Mouse (Mus musculus): ENCODE measurements around the gene Eps8l2. TPM values are rescaled to one million over a fixed set of nuclear protein-coding genes. Genes with fewer than 3 reads are reported as not detected.

Gene Eps8l2
- polyA plus RNA-seq, 1 experiment from 2014 or later = 5.0 TPM

DNA sequence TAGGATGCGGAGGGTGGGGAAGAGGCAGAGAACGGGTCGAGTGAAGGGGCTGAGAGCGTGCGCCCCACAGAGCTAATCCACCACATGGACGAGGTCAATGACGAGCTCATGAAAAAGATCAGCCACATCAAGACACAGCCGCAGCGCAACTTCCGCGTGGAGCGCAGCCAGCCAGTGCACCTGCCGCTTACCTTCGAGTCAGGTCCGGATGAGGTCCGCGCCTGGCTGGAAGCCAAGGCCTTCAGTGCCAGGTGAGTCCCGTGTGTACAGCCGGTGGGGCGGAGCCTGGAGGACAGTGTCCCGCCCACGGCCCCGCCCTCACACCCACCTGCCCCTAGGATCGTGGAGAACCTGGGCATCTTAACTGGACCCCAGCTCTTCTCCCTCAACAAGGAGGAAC is 22.8 kb downstream of the Eps8l2 start:
- H3K27me3 ChIP-seq (ENCODE audit: low read depth, poor library complexity, severe bottlenecking) = peaks cover 51% of the 10 kb centered on the region

DNA sequence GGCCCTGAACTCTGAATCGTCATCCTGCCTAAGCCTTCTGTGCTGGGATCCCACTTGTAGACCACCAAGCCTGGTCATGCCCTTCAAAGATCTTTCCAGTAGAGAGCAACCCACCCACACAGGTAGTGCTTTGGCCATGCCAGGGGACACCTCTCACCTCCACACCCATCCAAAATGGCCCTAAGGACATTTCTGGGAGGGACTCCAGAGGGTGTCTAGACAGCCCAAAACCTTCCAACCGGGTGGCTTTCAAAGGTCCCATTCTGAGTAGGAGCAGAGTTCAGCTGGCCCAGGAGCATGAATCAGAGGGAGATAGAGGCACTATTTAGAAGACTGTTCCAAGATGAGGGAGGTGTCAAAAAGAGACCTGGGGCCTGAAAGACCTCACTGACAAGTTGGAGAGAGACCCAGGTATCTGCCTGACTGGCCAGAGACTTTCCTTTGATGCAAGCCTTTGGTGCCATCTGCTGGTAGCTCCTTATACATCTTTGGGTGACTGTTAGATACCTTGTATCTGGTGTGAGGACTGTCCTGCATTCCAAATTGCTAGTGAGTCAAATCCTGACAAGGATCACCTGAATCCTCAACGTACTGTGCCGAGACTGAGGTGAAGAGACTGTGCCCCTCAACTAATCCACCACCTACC is 24.5 kb downstream of the Eps8l2 start:
- Histone ChIP-seq H3K9me3 (replicated peaks) (no peaks in the 10 kb centered on the region), H3K4me3 (no peak overlapping the region), H3K27ac (no peak overlapping the region), H3K27me3 (ENCODE audit: low read depth, poor library complexity, severe bottlenecking) (peaks cover 46% of the 10 kb centered on the region), H3K4me1 (0 out of 2 replicates have a peak, but pooled peaks cover 4% of the 10 kb centered on the region), H3K36me3 (no peaks in the 10 kb centered on the region)
- peak; percentile 67 for DNase-seq (ENCODE audit: low spot score)
- 57% methylated on average over 4 of the region's 4 CpGs for WGBS

More for the DNA sequence above, 22.8 kb downstream of the Eps8l2 start:
- no peak overlapping the region for H3K27ac ChIP-seq
- H3K4me1 ChIP-seq = peaks cover 7% of the 10 kb centered on the region; the same call in 1 of the 2 replicates
- H3K36me3 ChIP-seq = no peaks in the 10 kb centered on the region
- no peak overlapping the region for H3K4me3 ChIP-seq
- DNase-seq (ENCODE audit: low spot score) = no peak
- 14% methylated on average over 24 of the region's 24 CpGs for WGBS
- no peaks in the 10 kb centered on the region for H3K9me3 ChIP-seq (replicated peaks)

DNA sequence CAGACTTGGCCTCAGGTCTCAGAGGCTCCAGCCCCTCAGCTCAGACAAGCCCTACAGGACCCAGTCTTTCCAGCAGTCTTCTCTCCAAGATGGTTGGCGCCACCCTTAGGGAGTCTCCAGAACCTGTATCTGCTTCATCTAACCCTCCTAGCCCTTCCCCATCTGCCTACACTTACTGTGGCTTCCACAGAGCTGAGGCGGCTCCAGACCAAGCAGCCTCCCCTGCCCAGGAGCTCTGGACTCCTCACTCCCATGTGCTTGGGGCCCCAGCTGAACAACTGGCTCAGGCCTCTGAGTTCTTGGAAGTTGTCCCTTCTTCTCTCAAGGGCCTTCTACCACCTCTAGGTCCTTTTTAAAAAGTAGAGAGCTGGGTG is 25.1 kb downstream of the Eps8l2 start:
- Histone ChIP-seq H3K4me3 (no peak overlapping the region), H3K27me3 (ENCODE audit: low read depth, poor library complexity, severe bottlenecking) (peaks cover 46% of the 10 kb centered on the region), H3K9me3 (replicated peaks) (no peaks in the 10 kb centered on the region), H3K4me1 (0 out of 2 replicates have a peak, but pooled peaks cover 4% of the 10 kb centered on the region), H3K36me3 (no peaks in the 10 kb centered on the region), H3K27ac (no peak overlapping the region)
- 56% methylated on average over 2 of the region's 2 CpGs for WGBS
- DNase-seq (ENCODE audit: low spot score) = no peak

DNA sequence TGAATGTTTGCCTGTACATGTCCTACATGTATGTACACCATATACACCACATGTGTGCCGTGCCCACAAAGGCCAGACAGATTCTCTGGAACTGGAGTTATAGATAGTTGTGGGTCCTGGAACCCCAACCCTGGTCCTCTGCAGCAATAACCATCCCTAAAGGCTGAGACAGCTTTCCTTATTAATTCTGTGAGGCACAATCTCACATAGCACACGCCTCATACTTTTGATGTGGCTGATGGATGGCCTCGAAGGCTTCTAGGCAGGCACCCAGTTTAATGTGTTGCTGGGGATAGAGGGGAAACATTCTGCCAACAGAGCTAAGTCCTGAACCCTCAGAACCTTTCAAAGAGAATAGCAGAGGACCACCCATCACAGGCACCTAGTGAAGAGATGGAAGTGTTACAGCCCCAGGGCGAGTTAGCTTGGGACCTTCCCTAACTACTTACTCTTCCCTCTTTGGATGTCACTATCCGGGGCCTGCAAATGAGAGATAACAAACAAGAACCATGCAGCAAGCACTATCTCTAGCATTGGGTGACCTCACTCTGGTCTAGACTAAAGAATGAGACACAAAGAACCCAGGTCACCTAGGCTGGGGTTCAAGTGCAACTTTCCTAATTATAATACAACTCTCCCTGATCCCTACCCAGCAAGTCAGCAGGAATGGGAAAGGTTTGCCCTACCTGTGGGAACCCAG is 25.8 kb downstream of the Eps8l2 start:
- DNase-seq (ENCODE audit: low spot score) = no peak
- no peaks in the 10 kb centered on the region for H3K36me3 ChIP-seq
- 87% methylated on average over 5 of the region's 5 CpGs for WGBS
- H3K27me3 ChIP-seq (ENCODE audit: low read depth, poor library complexity, severe bottlenecking) = peaks cover 45% of the 10 kb centered on the region
- H3K27ac ChIP-seq = no peak overlapping the region
- H3K4me1 ChIP-seq = 0 out of 2 replicates have a peak, but pooled peaks cover 4% of the 10 kb centered on the region
- no peaks in the 10 kb centered on the region for H3K9me3 ChIP-seq (replicated peaks)
- H3K4me3 ChIP-seq = no peak overlapping the region

DNA sequence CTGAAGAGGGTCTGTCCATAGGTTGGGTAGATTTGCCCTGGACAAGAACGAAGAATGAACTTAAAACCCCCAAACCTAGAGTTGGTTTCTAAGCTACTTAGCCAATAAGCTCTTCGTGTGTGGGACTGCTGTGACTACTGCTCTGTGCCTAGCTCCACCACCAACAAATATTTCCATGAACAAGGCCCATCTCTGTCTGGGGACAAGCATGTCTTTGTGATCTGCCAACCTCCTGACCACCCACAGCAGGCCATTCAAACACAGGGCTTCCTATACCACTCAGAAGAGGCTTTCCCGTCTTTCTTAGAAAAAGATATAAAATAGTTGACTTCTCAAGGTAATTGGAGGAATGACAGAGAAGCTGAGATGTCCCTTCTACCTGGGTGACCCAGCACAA is 26.4 kb downstream of the Eps8l2 start:
- Histone ChIP-seq H3K27me3 (ENCODE audit: low read depth, poor library complexity, severe bottlenecking) (peaks cover 40% of the 10 kb centered on the region), H3K4me1 (0 out of 2 replicates have a peak, but pooled peaks cover 4% of the 10 kb centered on the region), H3K27ac (no peak overlapping the region), H3K9me3 (replicated peaks) (no peaks in the 10 kb centered on the region), H3K36me3 (no peaks in the 10 kb centered on the region), H3K4me3 (no peak overlapping the region)
- DNase-seq (ENCODE audit: low spot score) = no peak
- 78% methylated on average over 3 of the region's 3 CpGs for WGBS

DNA sequence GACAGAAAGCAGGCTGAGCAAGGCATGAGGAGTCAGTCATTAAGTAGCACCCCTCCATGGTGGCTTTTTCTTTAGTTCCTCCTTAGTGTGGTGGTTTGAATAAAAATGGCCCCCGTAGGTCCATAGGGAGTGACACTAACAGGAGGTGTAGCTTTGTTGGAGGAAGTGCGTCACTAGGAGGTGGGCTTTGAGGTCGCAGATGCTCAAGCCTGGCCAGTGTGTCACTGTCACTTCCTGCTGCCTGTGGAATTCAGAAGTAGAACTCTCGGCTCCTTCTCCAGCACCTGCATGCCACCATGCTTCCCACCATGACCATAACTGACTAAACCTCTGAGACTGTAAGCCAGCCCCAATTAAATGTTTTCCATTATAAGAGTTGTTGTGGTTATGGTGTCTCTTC is 28.7 kb downstream of the Eps8l2 start:
- Histone ChIP-seq H3K4me1 (no peaks in the 10 kb centered on the region), H3K27me3 (ENCODE audit: low read depth, poor library complexity, severe bottlenecking) (peaks cover 17% of the 10 kb centered on the region), H3K36me3 (no peaks in the 10 kb centered on the region), H3K9me3 (replicated peaks) (no peaks in the 10 kb centered on the region), H3K27ac (no peak overlapping the region), H3K4me3 (no peak overlapping the region)
- WGBS = 91% methylated on average over 4 of the region's 4 CpGs
- no peak for DNase-seq (ENCODE audit: low spot score)

DNA sequence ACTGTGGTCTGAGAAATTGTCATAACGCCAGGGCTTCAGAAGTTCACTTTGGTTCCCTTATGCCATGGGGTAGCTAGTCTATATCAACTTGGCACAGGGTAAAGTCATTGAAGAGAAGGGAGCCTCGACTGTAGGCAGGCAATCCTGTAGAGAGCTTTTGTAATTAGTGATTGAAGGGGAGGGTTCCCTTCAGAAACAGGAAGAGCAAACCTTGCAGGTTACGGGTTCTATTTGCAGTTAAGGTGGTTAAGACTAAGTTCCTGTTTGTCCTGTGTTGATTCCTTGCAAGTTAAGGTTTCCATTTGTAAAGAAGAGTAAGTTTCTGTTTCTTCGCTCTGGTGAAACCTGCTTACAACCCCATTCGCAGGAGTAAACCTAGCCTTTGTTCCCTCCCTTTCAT is 31.2 kb downstream of the Eps8l2 start:
- Histone ChIP-seq H3K4me1 (no peaks in the 10 kb centered on the region; the same call in 1 of the 2 replicates), H3K4me3 (no peak overlapping the region), H3K9me3 (replicated peaks) (no peaks in the 10 kb centered on the region), H3K36me3 (no peaks in the 10 kb centered on the region), H3K27ac (no peak overlapping the region), H3K27me3 (ENCODE audit: low read depth, poor library complexity, severe bottlenecking) (0 out of 2 replicates have a peak, but pooled peaks cover 3% of the 10 kb centered on the region)
- WGBS = 70% methylated on average over 5 of the region's 5 CpGs
- DNase-seq (ENCODE audit: low spot score) = no peak

DNA sequence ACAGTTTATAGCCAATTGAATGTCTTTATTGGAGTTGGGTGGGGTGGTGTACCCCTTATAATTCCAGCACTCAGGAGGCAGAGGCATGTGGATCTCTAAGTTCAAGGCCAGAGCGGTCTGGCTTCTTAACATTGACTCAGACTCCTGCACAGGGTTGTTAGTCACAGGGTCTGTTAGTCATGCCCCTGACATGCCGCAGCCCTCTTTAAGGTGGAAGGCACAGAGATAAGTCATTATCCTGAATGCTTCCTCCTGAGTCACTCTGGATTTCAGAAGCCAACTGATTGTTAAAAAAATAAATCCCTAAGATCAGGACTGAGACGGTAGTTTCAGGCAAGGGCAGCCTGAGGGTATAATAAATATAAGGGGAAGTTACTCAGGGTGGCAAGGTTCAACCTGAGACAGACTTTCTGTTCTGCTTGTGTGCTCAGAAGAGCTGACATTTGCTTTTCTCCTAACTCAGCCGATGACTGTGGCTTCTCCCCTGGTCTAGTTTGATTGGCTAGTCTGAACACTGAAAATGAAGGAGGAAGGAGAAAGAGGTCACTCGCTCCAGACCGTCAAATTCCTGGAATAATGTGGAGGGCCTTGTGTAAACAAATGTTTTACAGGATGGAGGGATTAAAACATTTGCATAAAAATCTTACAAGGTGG is 33.4 kb downstream of the Eps8l2 start:
- H3K36me3 ChIP-seq = no peaks in the 10 kb centered on the region
- DNase-seq (ENCODE audit: low spot score) = no peak
- no peaks in the 10 kb centered on the region for H3K9me3 ChIP-seq (replicated peaks)
- no peak overlapping the region for H3K4me3 ChIP-seq
- WGBS = 68% methylated on average over 6 of the region's 6 CpGs
- no peaks in the 10 kb centered on the region; the same call in 1 of the 2 replicates for H3K4me1 ChIP-seq
- H3K27me3 ChIP-seq (ENCODE audit: low read depth, poor library complexity, severe bottlenecking) = no peaks in the 10 kb centered on the region
- no peak overlapping the region for H3K27ac ChIP-seq

DNA sequence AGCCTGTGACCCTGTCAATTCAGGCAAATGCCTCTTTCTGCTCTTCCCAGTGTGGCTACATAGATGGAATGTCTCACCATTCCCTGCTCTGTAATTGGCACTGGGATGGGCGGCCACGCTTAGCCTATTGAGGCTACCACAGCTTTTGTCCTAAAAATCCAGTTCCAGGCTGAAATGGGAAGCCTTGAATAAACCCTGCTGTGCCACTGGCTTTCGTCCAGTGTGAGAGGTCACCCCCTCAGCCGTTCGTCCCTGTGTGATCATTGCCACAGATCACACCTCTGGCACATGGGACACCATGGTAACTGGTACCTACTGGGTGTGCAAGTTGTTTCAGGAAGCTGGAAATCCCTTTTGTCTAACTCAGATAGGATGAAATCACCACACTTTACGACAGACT is 34.9 kb downstream of the Eps8l2 start:
- Histone ChIP-seq H3K27ac (no peak overlapping the region), H3K9me3 (replicated peaks) (no peaks in the 10 kb centered on the region), H3K36me3 (no peaks in the 10 kb centered on the region), H3K4me3 (no peak overlapping the region), H3K27me3 (ENCODE audit: low read depth, poor library complexity, severe bottlenecking) (no peaks in the 10 kb centered on the region), H3K4me1 (no peaks in the 10 kb centered on the region; the same call in 1 of the 2 replicates)
- 71% methylated on average over 6 of the region's 6 CpGs for WGBS
- no peak for DNase-seq (ENCODE audit: low spot score)

DNA sequence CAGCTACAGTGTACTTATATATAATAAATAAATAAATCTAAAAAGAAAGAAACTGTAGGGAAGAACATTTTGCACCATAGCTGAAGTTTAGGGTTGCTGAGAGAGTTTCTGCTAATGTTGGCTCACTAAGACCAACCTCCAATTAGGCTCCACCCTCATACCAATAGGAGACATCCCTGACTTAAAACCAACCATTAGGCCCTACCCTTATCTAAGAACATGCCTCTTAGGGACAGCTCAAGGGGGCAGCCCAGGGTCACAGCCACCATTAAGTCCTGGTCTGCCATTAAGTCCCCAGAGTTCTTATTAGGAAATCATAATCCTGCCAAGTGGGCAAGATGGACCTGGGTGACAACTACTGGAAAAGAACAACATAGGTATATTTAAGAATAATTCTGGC is 35.7 kb downstream of the Eps8l2 start:
- Histone ChIP-seq H3K4me1 (no peaks in the 10 kb centered on the region; the same call in 1 of the 2 replicates), H3K4me3 (no peak overlapping the region), H3K9me3 (replicated peaks) (no peaks in the 10 kb centered on the region), H3K27ac (no peak overlapping the region), H3K27me3 (ENCODE audit: low read depth, poor library complexity, severe bottlenecking) (no peaks in the 10 kb centered on the region), H3K36me3 (no peaks in the 10 kb centered on the region)
- DNase-seq (ENCODE audit: low spot score) = no peak

DNA sequence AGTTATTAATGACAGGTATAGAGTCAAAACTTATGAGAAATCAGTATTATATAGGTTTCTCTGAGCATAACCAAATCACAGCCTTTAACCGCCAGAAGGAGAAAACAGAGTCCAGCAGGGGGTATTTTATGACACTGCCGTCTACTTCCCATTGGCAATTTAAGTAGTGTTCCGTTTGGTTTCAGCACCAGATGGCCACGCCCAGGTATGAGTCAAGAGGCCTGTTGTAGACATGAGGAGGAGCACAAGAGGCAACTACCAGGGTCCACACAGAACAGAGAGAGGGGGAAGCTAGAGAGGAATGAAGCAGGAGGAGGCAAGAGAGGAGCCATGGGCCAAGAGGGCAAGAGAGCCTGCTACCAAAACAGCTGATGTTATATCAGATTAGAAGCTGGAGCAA is 40.9 kb downstream of the Eps8l2 start:
- WGBS = 49% methylated on average over 4 of the region's 4 CpGs
- H3K4me1 ChIP-seq = peaks cover 3% of the 10 kb centered on the region; the same call in 1 of the 2 replicates
- no peak for DNase-seq (ENCODE audit: low spot score)
- H3K27me3 ChIP-seq (ENCODE audit: low read depth, poor library complexity, severe bottlenecking) = 0 out of 2 replicates have a peak, but pooled peaks cover 13% of the 10 kb centered on the region
- H3K36me3 ChIP-seq = no peaks in the 10 kb centered on the region
- H3K27ac ChIP-seq = no peak overlapping the region
- H3K9me3 ChIP-seq (replicated peaks) = no peaks in the 10 kb centered on the region
- H3K4me3 ChIP-seq = no peak overlapping the region

DNA sequence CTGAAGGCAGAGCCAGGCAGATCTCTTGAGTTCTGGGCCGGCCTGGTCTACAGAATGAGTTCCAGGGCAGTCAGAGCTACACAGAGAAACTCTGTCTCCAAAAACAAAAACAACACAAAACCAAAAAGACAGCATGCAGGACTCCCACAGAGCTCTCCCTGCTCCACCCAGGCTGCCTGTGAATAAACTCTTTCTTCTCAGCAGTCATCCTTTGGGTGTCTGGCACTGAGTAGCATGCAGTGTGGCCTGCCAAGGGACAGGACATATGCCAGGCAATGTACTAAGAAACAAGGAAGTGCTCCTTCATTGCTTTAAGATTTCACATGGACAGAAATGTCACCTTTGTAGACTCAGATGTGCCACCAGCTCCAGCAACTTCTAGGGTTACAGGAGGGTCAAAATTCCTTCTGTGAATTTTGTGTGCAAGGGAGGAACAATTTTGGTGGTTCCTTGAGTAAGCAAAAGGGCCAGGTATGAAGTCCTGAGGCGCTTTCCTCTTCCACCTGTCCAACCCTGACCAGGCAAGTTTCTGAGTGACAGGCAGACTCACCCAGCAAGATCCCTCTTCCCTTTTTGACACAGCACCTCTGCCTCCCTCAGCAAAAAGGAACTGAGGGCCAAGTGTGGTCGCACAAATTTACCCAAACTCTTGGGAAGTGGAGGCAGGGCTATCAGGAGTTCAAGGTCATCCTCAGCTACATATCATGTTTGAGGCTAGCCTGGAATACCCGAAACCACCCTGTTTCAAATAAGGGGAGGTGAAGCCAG is 42.6 kb downstream of the Eps8l2 start:
- Histone ChIP-seq H3K27me3 (ENCODE audit: low read depth, poor library complexity, severe bottlenecking) (0 out of 2 replicates have a peak, but pooled peaks cover 19% of the 10 kb centered on the region), H3K9me3 (replicated peaks) (no peaks in the 10 kb centered on the region), H3K4me1 (peaks cover 3% of the 10 kb centered on the region; the same call in 1 of the 2 replicates), H3K4me3 (no peak overlapping the region), H3K36me3 (no peaks in the 10 kb centered on the region), H3K27ac (no peak overlapping the region)
- WGBS = 77% methylated on average over 4 of the region's 4 CpGs
- no peak for DNase-seq (ENCODE audit: low spot score)
